Mouse (Mus musculus) myocyte (in vitro differentiated cells): ENCODE data around the gene Uba3. TPM values are rescaled to one million over a fixed set of nuclear protein-coding genes. Genes with fewer than 3 reads are reported as not detected.

ENCODE experiments used
- H3K27me3 ChIP-seq: one replicate; pipeline ENCODE4 v1.6.1; 2011; ENCODE audit not compliant: control insufficient read depth, insufficient read depth, insufficient read length
- H3K36me3 ChIP-seq: one replicate; pipeline ENCODE4 v1.6.1; 2011; ENCODE audit not compliant: control insufficient read depth, insufficient read depth
- H3K4me2 ChIP-seq: one replicate; pipeline ENCODE4 v1.6.1; 2011; ENCODE audit warnings: low read depth, control low read depth
- H3K4me3 ChIP-seq: one replicate; pipeline ENCODE4 v1.5.1; 2011; ENCODE audit warnings: mild to moderate bottlenecking, control low read depth, moderate library complexity
- H3K79me2 ChIP-seq: one replicate; pipeline ENCODE4 v1.6.1; 2011; ENCODE audit not compliant: control insufficient read depth, insufficient read depth
- H3ac ChIP-seq: one replicate; pipeline ENCODE4 v1.6.1; 2011; ENCODE audit not compliant: control insufficient read depth, insufficient read length
- CEBPB ChIP-seq: IDR thresholded peaks from 2 replicates; pipeline ENCODE4 v1.6.1; 2011; ENCODE audit warnings: mild to moderate bottlenecking, moderate library complexity; ENCODE audit not compliant: poor library complexity, insufficient read depth, severe bottlenecking
- E2F4 ChIP-seq: IDR thresholded peaks from one replicate; pipeline ENCODE4 v1.6.1; 2011; ENCODE audit warnings: mild to moderate bottlenecking, control low read depth, moderate library complexity; ENCODE audit not compliant: insufficient read depth
- MAX ChIP-seq: IDR thresholded peaks from one replicate; pipeline ENCODE4 v1.6.1; 2011; ENCODE audit warnings: low read depth, mild to moderate bottlenecking, control low read depth
- MYOD1 ChIP-seq, 3 experiments: IDR thresholded peaks; one replicate each; pipeline ENCODE4 v1.6.1; 2011; ENCODE audit warnings: control low read depth in 2 of 3, low read depth in 2 of 3, mild to moderate bottlenecking in 2 of 3, moderate library complexity in 1 of 3; ENCODE audit not compliant: insufficient read length in 2 of 3, control insufficient read depth in 1 of 3
- MYOG ChIP-seq, 3 experiments: IDR thresholded peaks; one replicate each; pipeline ENCODE4 v1.6.1; 2011; ENCODE audit warnings: control low read depth in 2 of 3, low read depth in 2 of 3, mild to moderate bottlenecking in 2 of 3; ENCODE audit not compliant: insufficient read length in 2 of 3, control insufficient read depth in 1 of 3, insufficient read depth in 1 of 3
- POLR2A ChIP-seq: IDR thresholded peaks from one replicate; pipeline ENCODE4 v1.6.1; 2011; ENCODE audit warnings: low read depth, mild to moderate bottlenecking, control low read depth, moderate library complexity; ENCODE audit not compliant: insufficient read length
- POLR2AphosphoS2 ChIP-seq: IDR thresholded peaks from one replicate; pipeline ENCODE4 v1.6.1; 2011; ENCODE audit warnings: low read depth, control low read depth; ENCODE audit not compliant: insufficient read length
- REST ChIP-seq: IDR thresholded peaks from one replicate; pipeline ENCODE4 v1.6.1; 2011; ENCODE audit warnings: mild to moderate bottlenecking, control low read depth, moderate library complexity; ENCODE audit not compliant: insufficient read depth, insufficient read length
- SRF ChIP-seq: IDR thresholded peaks from one replicate; pipeline ENCODE4 v1.6.1; 2011; ENCODE audit warnings: low read depth; ENCODE audit not compliant: control insufficient read depth, insufficient read length
- TCF12 ChIP-seq: IDR thresholded peaks from one replicate; pipeline ENCODE4 v1.6.1; 2011; ENCODE audit warnings: mild to moderate bottlenecking, control low read depth; ENCODE audit not compliant: poor library complexity, insufficient read depth, severe bottlenecking
- TCF3 ChIP-seq: IDR thresholded peaks from one replicate; pipeline ENCODE4 v1.6.1; 2011; ENCODE audit warnings: low read depth, control low read depth; ENCODE audit not compliant: insufficient read length
- USF1 ChIP-seq: IDR thresholded peaks from one replicate; pipeline ENCODE4 v1.6.1; 2011; ENCODE audit warnings: low read depth, mild to moderate bottlenecking, control low read depth, moderate library complexity
- polyA plus RNA-seq: library from polyadenylated mRNA; unstranded; fragments of >200 nt; fragmentation: generic; extraction: Trizol; gene quantifications from one replicate; pipeline ENCODE4 v1.2.1, GENCODE M21; 2012; ENCODE audit warnings: missing spikeins

Gene Uba3
- polyA plus RNA-seq, 1 experiment = 43.7 TPM

- Histone ChIP-seq H3K27me3 (no peaks in the 10 kb centered on the region), H3K79me2 (peaks cover 2% of the 10 kb centered on the region), H3K4me2 (no peak overlapping the region), H3K4me3 (no peak overlapping the region), H3K36me3 (peaks cover 59% of the 10 kb centered on the region), H3ac (no peak overlapping the region)
- peak; percentile 24 for TF ChIP-seq POLR2A
- no peak for TF ChIP-seq REST
- peak; percentile 60 for TF ChIP-seq POLR2AphosphoS2
- no peak for TF ChIP-seq MAX
Observed at GRCm38 (mm10) chr6:97234911-97235668, 29.6 kb upstream of the Uba3 start.

- Histone ChIP-seq H3K79me2 (peaks cover 62% of the 10 kb centered on the region), H3ac (no peak overlapping the region), H3K36me3 (peaks cover 51% of the 10 kb centered on the region), H3K27me3 (no peaks in the 10 kb centered on the region), H3K4me3 (no peak overlapping the region), H3K4me2 (no peak overlapping the region)
- TF ChIP-seq E2F4 (no peak), TCF12 (peak; percentile 94), MYOG (IDR thresholded peaks at IDR 0.05; ENCODE audit: control insufficient read depth in 1 of 3, insufficient read depth in 1 of 3, insufficient read length in 2 of 3, low read depth in 2 of 3) (peak; percentile 94 to 99 (median 98)), SRF (no peak), MYOD1 (IDR thresholded peaks at IDR 0.05; ENCODE audit: control insufficient read depth in 1 of 3, insufficient read length in 2 of 3, low read depth in 2 of 3) (peak; percentile 95 to 99 (median 97)), POLR2AphosphoS2 (peak; percentile 19), POLR2A (peak; percentile 26), TCF3 (peak; percentile 97)
Observed at GRCm38 (mm10) chr6:97227067-97227847, 21.8 kb upstream of the Uba3 start.

GRCm38 (mm10) chr6:97226083-97226491 lies 20.6 kb upstream of the Uba3 start:
- Histone ChIP-seq H3K27me3 (no peaks in the 10 kb centered on the region), H3K4me2 (peak overlapping the region; percentile 31), H3K4me3 (no peak overlapping the region), H3K79me2 (peaks cover 62% of the 10 kb centered on the region), H3ac (no peak overlapping the region), H3K36me3 (peaks cover 40% of the 10 kb centered on the region)
- peak; percentile 25 for TF ChIP-seq POLR2A
- TF ChIP-seq POLR2AphosphoS2 = peak; percentile 15
- no peak for TF ChIP-seq E2F4

GRCm38 (mm10) chr6:97224505-97224904 lies 19.1 kb upstream of the Uba3 start:
- Histone ChIP-seq H3K36me3 (peaks cover 24% of the 10 kb centered on the region), H3K4me3 (no peak overlapping the region), H3K4me2 (peak overlapping the region; percentile 68)

GRCm38 (mm10) chr6:97223566-97223965 lies 18.1 kb upstream of the Uba3 start:
- peak overlapping the region; percentile 68 for H3K4me2 ChIP-seq

More at GRCm38 (mm10) chr6:97224505-97224904, 19.1 kb upstream of the Uba3 start:
- no peak overlapping the region for H3ac ChIP-seq
- H3K79me2 ChIP-seq = peaks cover 69% of the 10 kb centered on the region
- H3K27me3 ChIP-seq = no peaks in the 10 kb centered on the region
- no peak for TF ChIP-seq E2F4
- no peak for TF ChIP-seq SRF
- no peak for TF ChIP-seq MAX
- TF ChIP-seq TCF3 = no peak
- no peak for TF ChIP-seq REST
- TF ChIP-seq MYOD1 (IDR thresholded peaks at IDR 0.05; ENCODE audit: control insufficient read depth in 1 of 3, insufficient read length in 2 of 3, low read depth in 2 of 3) = no peak
- TF ChIP-seq USF1 = no peak
- no peak for TF ChIP-seq POLR2A
- TF ChIP-seq MYOG (IDR thresholded peaks at IDR 0.05; ENCODE audit: control insufficient read depth in 1 of 3, insufficient read depth in 1 of 3, insufficient read length in 2 of 3, low read depth in 2 of 3) = no peak
- no peak for TF ChIP-seq TCF12
- TF ChIP-seq CEBPB = no peak
- no peak for TF ChIP-seq POLR2AphosphoS2

More at GRCm38 (mm10) chr6:97223566-97223965, 18.1 kb upstream of the Uba3 start:
- H3K79me2 ChIP-seq = peaks cover 69% of the 10 kb centered on the region
- no peak overlapping the region for H3ac ChIP-seq
- TF ChIP-seq MYOG (IDR thresholded peaks at IDR 0.05; ENCODE audit: control insufficient read depth in 1 of 3, insufficient read depth in 1 of 3, insufficient read length in 2 of 3, low read depth in 2 of 3) (no peak), POLR2AphosphoS2 (peak; percentile 60)
- H3K36me3 ChIP-seq = peaks cover 22% of the 10 kb centered on the region
- H3K4me3 ChIP-seq = no peak overlapping the region
- H3K27me3 ChIP-seq = no peaks in the 10 kb centered on the region
